Mouse (Mus musculus) lung, adult 10 weeks (tissue): Measurements from ENCODE around the gene Bhlhe40. TPM values are rescaled to one million over a fixed set of nuclear protein-coding genes. Genes with fewer than 3 reads are reported as not detected.

Experiments used
- polyA plus RNA-seq: library from polyadenylated mRNA; stranded (reverse); fragments of 350-450 nt; fragmentation: Illumina TruSeq; extraction: RNeasy Lipid Tissue Mini Kit (QIAGEN cat#74804); gene quantifications from one replicate; pipeline ENCODE4 v1.2.3, GENCODE M21; 2014; ENCODE audit warnings: low read depth, low replicate concordance; ENCODE audit not compliant: insufficient read depth

Gene Bhlhe40
- polyA plus RNA-seq: 13.7 TPM

GRCm38 (mm10) chr6:108660206-108660877, at the start of gene Bhlhe40:
Gene Bhlhe40 (plus strand): TSS chr6:108660629.

Other genes with a start within 250 kb of the Bhlhe40 start
- 31.0 TPM for gene Arl8b, start 122.5 kb downstream of the Bhlhe40 start, polyA plus RNA-seq
- 17.0 TPM for gene Edem1, start 168.0 kb downstream of the Bhlhe40 start, polyA plus RNA-seq